Mouse (Mus musculus) intestine, postnatal 0 days (tissue): Measurements from ENCODE around the gene Rnf41. TPM values are rescaled to one million over a fixed set of nuclear protein-coding genes. Genes with fewer than 3 reads are reported as not detected.

Source experiments
- ATAC-seq: fragments of 200-750 bp; cut with Nextera tagmentation; 2 replicates; pipeline ENCODE4 v1.8.0; 2017; ENCODE audit warnings: mild to moderate bottlenecking, moderate TSS enrichment, moderate library complexity
- H3K27ac ChIP-seq: fragments of 300-500 bp; sonication (generic); 2 replicates; pipeline ENCODE4 v1.5.1; 2014; ENCODE audit warnings: mild to moderate bottlenecking, low read depth, low read length, moderate library complexity
- H3K27me3 ChIP-seq: fragments of 300-500 bp; sonication (generic); replicated peaks from 2 replicates; pipeline ENCODE4 v1.6.1; 2014; ENCODE audit warnings: low read length, mixed read lengths; ENCODE audit not compliant: control insufficient read depth, insufficient read depth
- H3K36me3 ChIP-seq: fragments of 300-500 bp; sonication (generic); 2 replicates; pipeline ENCODE4 v1.6.1; 2014; ENCODE audit warnings: mild to moderate bottlenecking, moderate library complexity; ENCODE audit not compliant: control insufficient read depth, insufficient read depth
- H3K4me1 ChIP-seq: fragments of 300-500 bp; sonication (generic); replicated peaks from 2 replicates; pipeline ENCODE4 v1.6.1; 2014; ENCODE audit warnings: antibody characterized with exemption, low read length, mixed read lengths; ENCODE audit not compliant: control insufficient read depth, insufficient read depth
- H3K4me2 ChIP-seq: fragments of 300-500 bp; sonication (generic); replicated peaks from 2 replicates; pipeline ENCODE4 v1.6.1; 2014; ENCODE audit warnings: low read depth, mild to moderate bottlenecking, moderate library complexity
- H3K4me3 ChIP-seq: fragments of 300-500 bp; sonication (generic); 2 replicates; pipeline ENCODE4 v1.5.1; 2014; ENCODE audit warnings: low read depth, low read length
- H3K9ac ChIP-seq: fragments of 300-500 bp; sonication (generic); 2 replicates; pipeline ENCODE4 v1.6.1; 2014; ENCODE audit warnings: mild to moderate bottlenecking, low read depth, low read length
- H3K9me3 ChIP-seq: fragments of 300-500 bp; sonication (generic); 2 replicates; pipeline ENCODE4 v1.6.1; 2016; ENCODE audit warnings: mixed run types; ENCODE audit not compliant: control insufficient read depth
- CTCF ChIP-seq: sonication (generic); IDR thresholded peaks from 2 replicates; pipeline ENCODE4 v1.5.1; 2016; ENCODE audit warnings: low read depth, mild to moderate bottlenecking, control low read depth, antibody characterized with exemption, moderate library complexity
- WGBS: fragments of 180-500 bp; shearing (Covaris S2); extraction: QIAGEN DNeasy Blood & Tissue Kit; methylation state at CpG from one replicate; pipeline ENCODE4 v1.1.7; 2014; 5-methylcytosine and 5-hydroxymethylcytosine counted together
- polyA plus RNA-seq: library from polyadenylated mRNA; unstranded; fragments of >200 nt; fragmentation: Nextera tagmentation; extraction: Ambion mirVana; gene quantifications from 2 replicates; pipeline ENCODE4 v1.2.1, GENCODE M21; 2015

Gene Rnf41
- polyA plus RNA-seq, 1 experiment from 2014 or later = 29.1 TPM

DNA sequence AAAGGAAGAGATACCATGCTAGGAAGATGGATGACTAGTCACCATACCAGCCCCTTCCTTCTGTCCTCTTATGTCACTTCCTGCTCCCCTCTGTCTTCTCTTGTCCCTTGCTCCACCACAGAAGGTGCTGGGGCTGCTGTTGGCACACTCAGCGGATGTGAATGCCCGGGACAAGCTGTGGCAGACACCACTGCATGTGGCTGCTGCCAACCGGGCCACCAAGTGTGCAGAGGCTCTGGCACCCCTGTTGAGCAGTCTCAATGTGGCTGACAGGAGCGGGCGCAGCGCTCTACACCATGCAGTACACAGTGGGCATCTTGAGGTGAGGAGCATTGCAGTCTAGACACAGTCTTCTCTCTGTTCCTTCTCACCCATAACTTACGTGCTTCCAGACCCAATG lies 32.2 kb upstream of the Rnf41 start:
- no peak for TF ChIP-seq CTCF
- Histone ChIP-seq H3K9ac (no peak overlapping the region), H3K4me3 (no peak overlapping the region), H3K4me2 (no peak overlapping the region), H3K4me1 (0 out of 2 replicates have a peak, but pooled peaks cover 3% of the 10 kb centered on the region), H3K36me3 (peaks cover 38% of the 10 kb centered on the region), H3K27ac (no peak overlapping the region), H3K9me3 (no peaks in the 10 kb centered on the region), H3K27me3 (no peaks in the 10 kb centered on the region)
- ATAC-seq = no peak
- 90% methylated on average over 7 of the region's 7 CpGs for WGBS

GRCm38 (mm10) chr10:128380565-128380964 lies 30.9 kb upstream of the Rnf41 start:
- 0 out of 2 replicates have a peak, but pooled peaks cover 3% of the 10 kb centered on the region for H3K4me1 ChIP-seq
- H3K27me3 ChIP-seq = no peaks in the 10 kb centered on the region
- no peak overlapping the region for H3K4me2 ChIP-seq
- H3K27ac ChIP-seq = no peak overlapping the region
- no peaks in the 10 kb centered on the region for H3K9me3 ChIP-seq
- no peak for ATAC-seq
- no peak overlapping the region for H3K9ac ChIP-seq
- TF ChIP-seq CTCF = no peak
- no peak overlapping the region for H3K4me3 ChIP-seq
- WGBS = 84% methylated on average over 5 of the region's 5 CpGs
- H3K36me3 ChIP-seq = peaks cover 44% of the 10 kb centered on the region

DNA sequence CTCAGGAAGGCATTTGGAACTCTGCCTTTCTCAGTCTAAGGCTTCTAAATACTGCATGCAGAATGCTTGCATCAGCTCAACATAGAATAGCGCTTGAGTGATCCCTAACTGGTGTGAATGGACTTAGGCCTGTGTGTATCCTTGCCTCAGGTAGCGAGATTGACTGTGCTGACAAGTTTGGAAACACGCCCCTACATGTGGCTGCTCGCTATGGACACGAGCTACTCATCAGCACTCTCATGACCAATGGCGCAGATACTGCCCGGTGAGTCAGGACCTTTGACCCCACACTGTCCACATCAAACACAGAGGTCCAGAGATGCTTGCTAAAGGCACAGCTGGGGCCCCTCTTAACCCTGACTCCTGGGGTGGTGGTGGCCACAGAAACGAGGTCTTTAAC lies 29.0 kb upstream of the Rnf41 start:
- Histone ChIP-seq H3K4me3 (no peak overlapping the region), H3K9me3 (no peaks in the 10 kb centered on the region), H3K36me3 (peaks cover 63% of the 10 kb centered on the region), H3K9ac (no peak overlapping the region), H3K27me3 (no peaks in the 10 kb centered on the region), H3K27ac (0 out of 2 replicates have a peak overlapping the region, but pooled peaks have one; percentile 4), H3K4me2 (no peak overlapping the region), H3K4me1 (0 out of 2 replicates have a peak, but pooled peaks cover 3% of the 10 kb centered on the region)
- no peak for TF ChIP-seq CTCF
- 65% methylated on average over 8 of the region's 8 CpGs for WGBS
- ATAC-seq = peak; percentile 79

GRCm38 (mm10) chr10:128385902-128386301 lies 25.6 kb upstream of the Rnf41 start:
- Histone ChIP-seq H3K4me3 (no peak overlapping the region), H3K36me3 (peaks cover 89% of the 10 kb centered on the region), H3K9me3 (no peaks in the 10 kb centered on the region), H3K9ac (no peak overlapping the region), H3K27me3 (no peaks in the 10 kb centered on the region), H3K4me2 (no peak overlapping the region), H3K4me1 (no peaks in the 10 kb centered on the region), H3K27ac (no peak overlapping the region)
- no peak for TF ChIP-seq CTCF
- WGBS = 95% methylated on average over 7 of the region's 7 CpGs
- ATAC-seq = no peak

- WGBS = 92% methylated on average over 14 of the region's 14 CpGs
- H3K4me1 ChIP-seq = no peaks in the 10 kb centered on the region
Observed at GRCm38 (mm10) chr10:128388941-128389340, 22.5 kb upstream of the Rnf41 start.

GRCm38 (mm10) chr10:128389570-128389969 lies 21.9 kb upstream of the Rnf41 start:
- Histone ChIP-seq H3K4me2 (no peak overlapping the region), H3K27me3 (no peaks in the 10 kb centered on the region), H3K27ac (no peak overlapping the region), H3K36me3 (peaks cover 89% of the 10 kb centered on the region), H3K9ac (no peak overlapping the region), H3K9me3 (no peaks in the 10 kb centered on the region), H3K4me3 (no peak overlapping the region), H3K4me1 (no peaks in the 10 kb centered on the region)
- 85% methylated on average over 6 of the region's 6 CpGs for WGBS
- no peak for ATAC-seq
- no peak for TF ChIP-seq CTCF

More at GRCm38 (mm10) chr10:128388941-128389340, 22.5 kb upstream of the Rnf41 start:
- no peak for TF ChIP-seq CTCF
- H3K27me3 ChIP-seq = no peaks in the 10 kb centered on the region
- H3K4me2 ChIP-seq = no peak overlapping the region
- H3K9me3 ChIP-seq = no peaks in the 10 kb centered on the region
- H3K9ac ChIP-seq = no peak overlapping the region
- H3K4me3 ChIP-seq = no peak overlapping the region
- H3K36me3 ChIP-seq = peaks cover 88% of the 10 kb centered on the region
- H3K27ac ChIP-seq = no peak overlapping the region
- ATAC-seq = no peak

DNA sequence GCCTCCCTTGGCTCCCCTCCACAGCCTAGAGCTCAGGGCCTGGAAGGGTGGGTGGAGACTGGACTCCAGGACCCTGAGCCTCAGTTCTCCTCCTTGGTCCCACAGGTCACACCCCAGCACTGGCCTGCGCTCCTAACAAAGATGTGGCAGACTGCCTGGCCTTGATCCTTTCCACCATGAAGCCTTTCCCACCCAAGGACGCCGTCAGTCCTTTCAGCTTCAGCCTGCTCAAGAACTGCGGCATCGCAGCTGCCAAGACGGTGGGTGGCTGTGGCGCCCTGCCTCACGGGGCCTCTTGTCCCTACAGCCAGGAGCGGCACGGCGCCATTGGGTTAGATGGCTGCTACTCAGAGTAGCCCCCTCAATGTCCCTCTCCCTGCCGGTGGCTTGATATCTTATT lies 21.1 kb upstream of the Rnf41 start:
- no peak overlapping the region for H3K9ac ChIP-seq
- no peak overlapping the region for H3K27ac ChIP-seq
- H3K27me3 ChIP-seq = no peaks in the 10 kb centered on the region
- H3K36me3 ChIP-seq = peaks cover 94% of the 10 kb centered on the region
- no peak for ATAC-seq
- H3K4me2 ChIP-seq = no peak overlapping the region
- H3K9me3 ChIP-seq = no peaks in the 10 kb centered on the region
- TF ChIP-seq CTCF = no peak
- H3K4me3 ChIP-seq = no peak overlapping the region
- H3K4me1 ChIP-seq = no peaks in the 10 kb centered on the region
- WGBS = 88% methylated on average over 12 of the region's 12 CpGs
